Mouse (Mus musculus): ENCODE data around the gene C2cd4c. TPM values are rescaled to one million over a fixed set of nuclear protein-coding genes. Genes with fewer than 3 reads are reported as not detected.

Gene C2cd4c
- total and polyA plus RNA-seq, 3 experiments, result 0.02 to 0.10 TPM; not detected in 1

DNA sequence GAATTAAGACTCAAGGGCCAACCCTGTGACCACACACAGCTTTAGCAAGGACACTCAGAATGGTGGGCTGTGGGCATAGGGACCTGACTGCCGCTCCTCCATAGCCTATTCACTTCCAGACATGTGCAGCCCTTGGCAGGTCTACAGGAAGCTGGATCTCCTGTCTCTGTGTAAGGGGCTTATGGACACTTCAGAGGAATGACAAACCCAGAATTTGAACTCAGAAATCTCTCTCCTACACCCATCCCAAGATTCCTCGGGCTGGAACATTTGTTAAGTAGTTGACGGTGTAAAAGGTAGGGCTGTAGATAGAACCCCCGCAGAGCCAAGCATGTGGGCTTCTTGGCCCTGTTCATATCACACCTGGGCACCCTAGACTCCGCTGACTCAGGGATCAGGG is 2.6 kb upstream of the C2cd4c start:
- peaks cover 12% of the 10 kb centered on the region for H3K27me3 ChIP-seq (ENCODE audit: control insufficient read depth, insufficient read depth, low read length)
- no peaks in the 10 kb centered on the region for H3K36me3 ChIP-seq (ENCODE audit: control insufficient read depth, insufficient read depth, low read length)
- no peak overlapping the region for H3K4me3 ChIP-seq
- TF ChIP-seq EP300 (IDR thresholded peaks at IDR 0.05; ENCODE audit: insufficient read depth, low read depth, low read length), result no peak
- no peak for TF ChIP-seq POLR2A (IDR thresholded peaks at IDR 0.05; ENCODE audit: insufficient read depth, low read depth, low read length)
- intact Hi-C loops (cut with DNase I), result no loop called here
- WGBS, result 88% methylated on average over 5 of the region's 5 CpGs
- no peaks in the 10 kb centered on the region for H3K79me2 ChIP-seq (replicated peaks; ENCODE audit: control insufficient read depth, insufficient read depth, low read length)
- no peak overlapping the region for H3K9ac ChIP-seq (ENCODE audit: low read depth, low read length)
- DNase-seq, result no peak
- H3K27ac ChIP-seq, result no peak overlapping the region
- H3K4me1 ChIP-seq (ENCODE audit: control insufficient read depth, insufficient read depth, low read length), result peaks cover 2% of the 10 kb centered on the region; the same call in 1 of the 2 replicates

DNA sequence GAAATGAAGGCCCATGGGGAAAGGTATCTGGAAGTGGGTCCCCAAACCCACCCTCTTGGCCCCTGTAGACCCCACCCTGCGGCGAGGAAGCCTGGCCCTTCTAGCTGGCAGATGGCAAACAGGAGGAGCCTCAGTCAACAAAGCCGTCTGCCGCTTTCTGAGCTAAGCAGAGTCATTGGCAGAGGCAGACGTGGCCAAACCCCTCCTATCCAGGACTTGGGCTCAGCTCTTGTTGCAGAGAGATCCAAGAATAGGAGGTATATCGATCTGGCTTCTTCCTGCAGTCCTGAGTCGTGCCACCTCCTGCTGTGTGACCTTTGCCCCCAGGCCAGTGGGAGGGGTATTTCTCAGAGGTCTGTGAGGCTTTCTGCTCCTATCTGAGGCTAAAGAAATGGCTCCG is 2.0 kb upstream of the C2cd4c start:
- Histone ChIP-seq H3K79me2 (replicated peaks; ENCODE audit: control insufficient read depth, insufficient read depth, low read length) (no peaks in the 10 kb centered on the region), H3K4me3 (no peak overlapping the region), H3K27me3 (ENCODE audit: control insufficient read depth, insufficient read depth, low read length) (peaks cover 12% of the 10 kb centered on the region), H3K4me1 (ENCODE audit: control insufficient read depth, insufficient read depth, low read length) (peaks cover 2% of the 10 kb centered on the region; the same call in 1 of the 2 replicates), H3K27ac (no peak overlapping the region), H3K36me3 (ENCODE audit: control insufficient read depth, insufficient read depth, low read length) (no peaks in the 10 kb centered on the region), H3K9ac (ENCODE audit: low read depth, low read length) (no peak overlapping the region)
- no peak for TF ChIP-seq CTCF (IDR thresholded peaks at IDR 0.05)
- no peak for TF ChIP-seq EP300 (IDR thresholded peaks at IDR 0.05; ENCODE audit: insufficient read depth, low read depth, low read length)
- no peak for TF ChIP-seq POLR2A (IDR thresholded peaks at IDR 0.05; ENCODE audit: insufficient read depth, low read depth, low read length)
- intact Hi-C loops (cut with DNase I), result no loop called here
- no peak for DNase-seq
- WGBS, result 28% methylated on average over 8 of the region's 8 CpGs

- Histone ChIP-seq H3K4me1 (ENCODE audit: control insufficient read depth, insufficient read depth, low read length) (peaks cover 2% of the 10 kb centered on the region; the same call in 1 of the 2 replicates), H3K79me2 (replicated peaks; ENCODE audit: control insufficient read depth, insufficient read depth, low read length) (no peaks in the 10 kb centered on the region), H3K36me3 (ENCODE audit: control insufficient read depth, insufficient read depth, low read length) (no peaks in the 10 kb centered on the region), H3K27me3 (ENCODE audit: control insufficient read depth, insufficient read depth, low read length) (peaks cover 12% of the 10 kb centered on the region), H3K4me3 (no peak overlapping the region), H3K9ac (ENCODE audit: low read depth, low read length) (no peak overlapping the region), H3K27ac (no peak overlapping the region)
- DNase-seq, result no peak
- intact Hi-C loops (cut with DNase I), result no loop called here
- TF ChIP-seq POLR2A (IDR thresholded peaks at IDR 0.05; ENCODE audit: insufficient read depth, low read depth, low read length), result no peak
- TF ChIP-seq EP300 (IDR thresholded peaks at IDR 0.05; ENCODE audit: insufficient read depth, low read depth, low read length), result no peak
- TF ChIP-seq CTCF (IDR thresholded peaks at IDR 0.05), result no peak
- WGBS, result 93% methylated on average over 1 of the region's 1 CpGs
Observed at GRCm38 (mm10) chr10:79614305-79614643, 449 bp upstream of the C2cd4c start.

GRCm38 (mm10) chr10:79612192-79613135 is 1.4 kb downstream of the C2cd4c start:
- H3K9ac ChIP-seq (ENCODE audit: low read depth, low read length), result no peak overlapping the region
- H3K4me1 ChIP-seq (ENCODE audit: control insufficient read depth, insufficient read depth, low read length), result peaks cover 2% of the 10 kb centered on the region; the same call in 1 of the 2 replicates
- no peaks in the 10 kb centered on the region for H3K79me2 ChIP-seq (replicated peaks; ENCODE audit: control insufficient read depth, insufficient read depth, low read length)
- H3K4me3 ChIP-seq, result no peak overlapping the region
- WGBS, result 15% methylated on average over 51 of the region's 51 CpGs
- H3K27me3 ChIP-seq (ENCODE audit: control insufficient read depth, insufficient read depth, low read length), result peaks cover 12% of the 10 kb centered on the region
- intact Hi-C loops (cut with DNase I), result no loop called here
- TF ChIP-seq EP300 (IDR thresholded peaks at IDR 0.05; ENCODE audit: insufficient read depth, low read depth, low read length), result no peak
- peak; percentile 48 for TF ChIP-seq CTCF (IDR thresholded peaks at IDR 0.05)
- no peak for TF ChIP-seq POLR2A (IDR thresholded peaks at IDR 0.05; ENCODE audit: insufficient read depth, low read depth, low read length)
- DNase-seq, result no peak
- no peaks in the 10 kb centered on the region for H3K36me3 ChIP-seq (ENCODE audit: control insufficient read depth, insufficient read depth, low read length)
- no peak overlapping the region for H3K27ac ChIP-seq

DNA sequence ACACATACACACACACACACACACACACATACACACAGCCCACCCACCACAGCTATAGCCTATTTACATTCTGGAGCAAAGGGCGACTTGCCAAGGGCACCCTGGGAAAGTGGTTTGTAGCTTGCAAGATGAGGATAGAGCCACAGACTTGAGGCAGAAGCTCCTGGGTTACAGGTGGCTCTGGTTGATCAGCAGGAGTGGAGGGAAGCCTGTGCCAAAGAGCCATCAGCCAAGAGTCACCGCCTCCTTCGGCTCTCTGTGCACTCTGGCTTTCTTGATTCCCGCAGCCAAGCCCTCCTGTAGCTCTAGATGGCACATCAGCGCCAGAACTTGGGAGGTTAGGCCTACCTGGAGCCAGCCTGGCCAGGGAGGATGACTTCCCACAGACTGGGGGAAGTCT is 2.5 kb downstream of the C2cd4c start:
- 47% methylated on average over 5 of the region's 5 CpGs for WGBS
- Histone ChIP-seq H3K36me3 (ENCODE audit: control insufficient read depth, insufficient read depth, low read length) (no peaks in the 10 kb centered on the region), H3K27me3 (ENCODE audit: control insufficient read depth, insufficient read depth, low read length) (peaks cover 13% of the 10 kb centered on the region), H3K79me2 (replicated peaks; ENCODE audit: control insufficient read depth, insufficient read depth, low read length) (no peaks in the 10 kb centered on the region), H3K27ac (no peak overlapping the region), H3K4me1 (ENCODE audit: control insufficient read depth, insufficient read depth, low read length) (peaks cover 2% of the 10 kb centered on the region; the same call in 1 of the 2 replicates), H3K4me3 (no peak overlapping the region), H3K9ac (ENCODE audit: low read depth, low read length) (no peak overlapping the region)
- no peak for DNase-seq
- intact Hi-C loops (cut with DNase I), result no loop called here
- no peak for TF ChIP-seq CTCF (IDR thresholded peaks at IDR 0.05)
- TF ChIP-seq POLR2A (IDR thresholded peaks at IDR 0.05; ENCODE audit: insufficient read depth, low read depth, low read length), result no peak
- TF ChIP-seq EP300 (IDR thresholded peaks at IDR 0.05; ENCODE audit: insufficient read depth, low read depth, low read length), result no peak

DNA sequence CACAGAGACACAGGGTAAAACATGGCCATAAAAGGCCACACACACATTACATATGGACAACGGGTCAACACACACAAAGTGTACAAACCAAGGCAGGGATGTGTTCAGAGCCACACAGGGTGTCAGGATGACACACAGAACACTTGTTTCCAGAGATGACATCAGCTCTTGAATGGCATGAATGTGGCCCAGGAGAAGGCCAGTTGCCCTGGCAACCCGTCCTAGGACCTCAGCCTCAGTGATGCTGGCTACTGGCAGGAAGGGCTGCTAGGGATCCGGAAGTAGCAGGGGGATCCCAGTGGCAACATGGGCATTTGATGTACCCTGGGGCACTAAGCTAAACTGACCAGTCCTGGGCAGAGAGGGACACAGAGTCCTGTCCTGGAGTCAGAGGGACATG is 4.5 kb downstream of the C2cd4c start:
- Histone ChIP-seq H3K36me3 (ENCODE audit: control insufficient read depth, insufficient read depth, low read length) (no peaks in the 10 kb centered on the region), H3K27me3 (ENCODE audit: control insufficient read depth, insufficient read depth, low read length) (peaks cover 13% of the 10 kb centered on the region), H3K4me1 (ENCODE audit: control insufficient read depth, insufficient read depth, low read length) (peaks cover 2% of the 10 kb centered on the region; the same call in 1 of the 2 replicates), H3K79me2 (replicated peaks; ENCODE audit: control insufficient read depth, insufficient read depth, low read length) (no peaks in the 10 kb centered on the region), H3K27ac (no peak overlapping the region), H3K9ac (ENCODE audit: low read depth, low read length) (no peak overlapping the region), H3K4me3 (no peak overlapping the region)
- TF ChIP-seq CTCF (IDR thresholded peaks at IDR 0.05), result no peak
- no peak for TF ChIP-seq EP300 (IDR thresholded peaks at IDR 0.05; ENCODE audit: insufficient read depth, low read depth, low read length)
- no peak for TF ChIP-seq POLR2A (IDR thresholded peaks at IDR 0.05; ENCODE audit: insufficient read depth, low read depth, low read length)
- 73% methylated on average over 3 of the region's 3 CpGs for WGBS
- DNase-seq, result no peak
- intact Hi-C loops (cut with DNase I), result no loop called here
